Mouse (Mus musculus): ENCODE data around the gene Bend4.

Bend4 gene

GRCm38 (mm10) chr5:67427443-67428360 lies at the start of gene Bend4:
Gene Bend4, minus strand, starts transcription at chr5:67428310.
- peak; percentile 92 for DNase-seq

GRCm38 (mm10) chr5:67473723-67474122 lies 45.6 kb upstream of the Bend4 start:
- no peak for DNase-seq

- no peak for DNase-seq
These were observed 45.0 kb upstream of the Bend4 start for GRCm38 (mm10) chr5:67473094-67473493.

GRCm38 (mm10) chr5:67466866-67467530 lies 38.9 kb upstream of the Bend4 start:
- DNase-seq, result no peak

- no peak for DNase-seq
These were observed 36.8 kb upstream of the Bend4 start for GRCm38 (mm10) chr5:67464899-67465298.

DNA sequence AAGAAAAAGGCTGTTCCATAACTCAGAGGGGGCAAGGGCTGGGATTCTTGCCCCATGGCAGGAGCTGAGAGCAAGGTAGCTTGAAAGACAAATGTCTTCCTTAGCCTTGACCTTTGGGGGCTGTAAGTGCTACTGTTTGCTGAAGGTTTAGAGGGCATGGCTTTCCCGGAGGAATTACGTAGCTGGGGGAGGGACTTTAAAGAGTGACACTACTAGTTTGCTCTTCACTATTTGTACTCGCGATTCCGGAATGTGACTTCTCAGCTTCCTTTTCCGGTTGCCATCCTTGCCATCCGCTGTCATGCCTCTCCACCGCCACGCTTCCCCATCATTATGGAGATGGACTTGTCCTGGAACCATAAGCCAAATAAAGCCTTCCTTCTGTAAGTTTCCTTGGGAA lies 35.5 kb upstream of the Bend4 start:
- DNase-seq, result no peak

- no peak for DNase-seq
These were observed 34.2 kb upstream of the Bend4 start for GRCm38 (mm10) chr5:67462331-67462730.

- DNase-seq, result no peak
These were observed 28.7 kb upstream of the Bend4 start for GRCm38 (mm10) chr5:67456841-67457240.

GRCm38 (mm10) chr5:67454282-67454681 lies 26.2 kb upstream of the Bend4 start:
- DNase-seq, result no peak

- no peak for DNase-seq
These were observed 22.0 kb upstream of the Bend4 start for GRCm38 (mm10) chr5:67449957-67450630.

- no peak for DNase-seq
These were observed 18.4 kb upstream of the Bend4 start for GRCm38 (mm10) chr5:67446526-67446925.

DNA sequence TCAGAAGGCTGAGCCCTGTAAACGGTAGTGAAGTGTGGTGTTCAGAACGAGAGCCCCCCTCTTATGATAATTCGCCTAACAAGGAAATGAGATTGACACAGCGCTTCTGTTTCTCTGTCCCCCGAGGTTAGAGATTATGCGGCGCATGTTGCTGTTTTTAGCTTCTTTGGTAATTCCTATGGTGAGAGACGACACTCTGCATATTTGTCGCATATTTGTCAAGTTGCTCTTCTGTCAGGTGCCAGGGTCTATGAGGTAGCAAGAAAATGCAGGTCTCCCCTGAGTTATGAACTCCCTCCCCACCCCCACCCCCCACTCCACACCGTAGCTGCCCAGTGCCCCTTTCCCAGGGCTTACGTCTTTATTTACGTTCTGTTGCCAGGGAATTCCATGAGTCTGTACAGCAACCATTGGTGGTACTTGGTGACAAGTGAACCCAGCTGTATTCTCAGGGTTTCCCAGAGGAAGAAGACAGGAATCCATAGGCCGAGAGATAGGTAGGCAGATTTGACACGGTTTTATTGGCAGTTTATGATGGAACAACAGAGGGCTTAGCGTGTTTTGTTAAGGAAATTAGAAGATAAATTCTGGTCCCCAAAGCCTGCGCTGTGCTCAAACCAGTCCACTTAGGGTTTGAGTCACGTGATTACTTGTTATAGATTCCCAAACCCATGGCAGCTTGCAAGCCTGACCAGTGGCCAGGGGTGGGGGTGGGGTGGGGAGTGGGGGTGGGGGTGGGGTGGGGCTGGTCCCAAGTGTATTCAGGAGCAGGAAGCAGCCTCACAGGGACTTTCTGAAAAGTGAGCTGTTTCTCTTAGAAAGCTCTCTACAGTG lies 16.3 kb upstream of the Bend4 start:
- DNase-seq, result peak; percentile 23

DNA sequence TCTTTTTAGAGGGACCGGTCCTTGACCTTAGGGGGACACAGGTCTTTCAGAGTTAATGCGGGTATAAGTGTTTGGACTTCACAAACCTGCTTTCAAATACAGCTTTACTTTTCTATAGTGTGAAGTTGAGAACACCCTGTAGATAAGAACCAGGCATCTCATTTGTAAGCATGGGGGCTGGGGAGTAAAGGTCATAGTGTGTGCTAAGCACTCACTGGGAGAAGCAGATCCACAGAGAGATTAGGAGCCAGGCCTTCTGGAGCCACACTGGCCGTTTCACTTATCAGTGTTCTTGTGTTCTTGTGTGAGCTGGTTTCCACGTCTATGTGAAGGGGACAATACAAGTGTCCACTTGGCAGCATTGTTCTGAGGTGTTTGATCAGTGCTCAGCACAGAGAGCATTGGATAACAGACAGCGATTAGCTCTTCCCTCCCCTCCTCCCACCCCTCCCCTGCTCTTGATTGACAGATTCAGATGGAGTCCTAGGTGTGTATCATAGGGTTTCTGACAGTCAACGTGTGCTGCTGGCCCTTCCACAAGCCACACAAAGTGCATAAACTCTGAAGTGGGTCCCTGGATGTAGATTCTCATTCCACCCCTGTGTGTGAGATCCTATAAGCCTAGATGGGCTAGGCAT lies 14.8 kb upstream of the Bend4 start:
- no peak for DNase-seq

DNA sequence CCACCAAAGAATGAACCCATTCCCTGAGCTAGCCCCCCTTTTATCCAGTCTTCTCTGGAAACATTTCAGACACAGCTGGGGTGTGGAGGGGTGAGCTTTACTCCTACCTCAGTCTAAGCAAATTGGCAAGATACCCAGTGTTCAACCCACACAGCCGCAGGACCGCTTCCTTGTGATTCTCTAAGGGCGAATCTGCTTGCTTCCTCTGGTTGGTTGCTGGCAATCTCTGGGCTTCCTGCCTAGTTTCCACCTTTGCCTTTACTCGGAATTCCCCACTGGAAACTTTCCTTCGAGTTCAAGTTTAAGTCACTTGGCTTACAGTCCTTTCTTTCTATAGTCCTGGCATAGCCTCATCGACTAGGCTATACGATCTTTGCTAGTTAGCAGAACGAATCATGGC lies 12.5 kb upstream of the Bend4 start:
- no peak for DNase-seq

GRCm38 (mm10) chr5:67437403-67437802 lies 9.3 kb upstream of the Bend4 start:
- DNase-seq, result peak; percentile 29

- peak; percentile 41 for DNase-seq
These were observed 1.4 kb downstream of the Bend4 start for GRCm38 (mm10) chr5:67426478-67427442.

DNA sequence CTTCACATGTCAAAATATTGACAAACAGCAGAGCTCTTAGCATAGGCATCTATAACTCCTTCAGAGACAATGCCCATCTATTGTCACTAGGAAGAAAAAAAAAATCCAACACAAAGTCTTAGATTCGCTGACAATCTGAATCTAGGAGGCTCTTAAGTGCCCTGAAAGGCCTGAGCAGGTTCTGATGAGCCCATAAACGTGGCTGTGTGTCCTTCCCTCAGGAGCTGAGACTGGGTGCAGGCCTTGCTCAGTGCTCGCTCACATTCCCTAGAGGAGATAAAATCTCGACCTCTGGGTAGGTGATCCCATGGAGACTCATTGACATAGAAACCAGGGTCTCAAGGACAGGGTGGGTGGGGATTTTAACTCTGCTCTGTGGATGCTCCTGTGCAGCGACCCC lies 2.1 kb downstream of the Bend4 start:
- DNase-seq, result no peak

- DNase-seq, result peak; percentile 49
These were observed 3.5 kb downstream of the Bend4 start for GRCm38 (mm10) chr5:67424636-67425035.

GRCm38 (mm10) chr5:67423963-67424362 lies 4.1 kb downstream of the Bend4 start:
- DNase-seq, result no peak

DNA sequence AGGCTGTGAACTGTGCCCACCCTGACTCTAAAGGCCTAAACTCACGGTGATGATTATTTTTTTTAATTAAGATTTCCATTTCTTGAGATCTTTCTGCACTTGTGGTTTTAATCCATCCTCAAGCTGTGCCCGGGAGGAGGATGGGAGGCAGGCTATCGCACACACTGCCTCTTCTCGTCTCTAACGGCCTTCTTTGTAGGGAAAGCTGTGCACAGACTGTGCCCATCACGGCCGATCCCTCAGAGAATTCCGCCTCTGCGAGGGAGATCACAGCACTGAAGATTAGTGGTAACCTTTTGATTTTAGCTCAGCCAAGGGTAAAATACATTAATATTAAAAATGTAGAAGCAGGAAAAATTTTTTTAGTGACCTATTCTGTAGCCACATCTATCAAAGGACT lies 4.8 kb downstream of the Bend4 start:
- no peak for DNase-seq

DNA sequence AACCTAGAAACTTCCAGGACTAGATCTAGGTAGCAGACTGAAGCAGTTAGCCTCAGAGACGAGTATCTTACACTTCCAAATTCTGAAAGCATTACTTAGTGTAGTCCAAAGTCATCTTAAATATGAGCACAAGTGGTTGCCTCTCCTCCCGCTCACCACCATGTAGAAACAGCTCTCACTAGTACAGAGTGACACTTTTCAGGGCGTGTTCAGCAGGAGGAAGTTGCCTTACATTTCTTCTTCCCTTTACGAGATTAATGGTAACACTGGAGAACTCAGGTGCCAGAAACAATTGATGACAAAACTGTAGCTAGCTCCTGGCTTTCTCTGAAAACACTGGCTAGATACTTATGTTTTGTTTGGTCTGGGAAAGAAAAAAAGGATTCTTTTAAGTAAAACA lies 8.7 kb downstream of the Bend4 start:
- DNase-seq, result no peak
